Mouse (Mus musculus) testis, postnatal 10 days (tissue): Measurements from ENCODE around the gene Osbp2.
"Not testable (repeated sequence)": the region's sequence is repeated elsewhere in the genome, so short reads cannot be mapped to it uniquely, and the experiment has no call there.

ENCODE experiments used
- DNase-seq: peaks from one replicate; pipeline ENCODE4 v3.0.0; 2021; ENCODE audit warnings: low spot score

Gene Osbp2

GRCm38 (mm10) chr11:3863454-3864112 is at the start of gene Osbp2:
Gene Osbp2, minus strand, starts transcription at chr11:3863903.
- DNase-seq, result peak; percentile 79

DNA sequence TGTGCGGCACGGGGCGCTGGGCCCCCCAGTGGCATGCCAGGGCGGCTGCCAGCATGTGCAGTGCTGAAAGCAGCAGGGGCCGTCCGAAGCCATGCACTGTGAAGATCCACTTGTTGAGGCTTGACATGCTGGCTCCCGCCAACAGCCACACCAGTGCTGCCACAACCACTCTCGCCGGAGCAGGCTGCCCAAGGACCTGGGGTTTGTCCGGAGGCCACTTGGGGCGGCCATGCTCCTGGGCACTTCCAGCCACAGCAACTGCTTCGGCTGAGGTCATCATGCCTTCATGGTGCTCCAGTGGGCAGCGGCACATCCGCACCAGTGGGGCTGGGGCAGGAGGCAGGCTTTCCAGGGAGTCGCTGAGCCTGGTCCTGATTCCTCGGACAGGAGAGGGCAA is 49.2 kb upstream of the Osbp2 start:
- no peak for DNase-seq

GRCm38 (mm10) chr11:3912100-3912874 is 48.6 kb upstream of the Osbp2 start:
- no peak for DNase-seq

DNA sequence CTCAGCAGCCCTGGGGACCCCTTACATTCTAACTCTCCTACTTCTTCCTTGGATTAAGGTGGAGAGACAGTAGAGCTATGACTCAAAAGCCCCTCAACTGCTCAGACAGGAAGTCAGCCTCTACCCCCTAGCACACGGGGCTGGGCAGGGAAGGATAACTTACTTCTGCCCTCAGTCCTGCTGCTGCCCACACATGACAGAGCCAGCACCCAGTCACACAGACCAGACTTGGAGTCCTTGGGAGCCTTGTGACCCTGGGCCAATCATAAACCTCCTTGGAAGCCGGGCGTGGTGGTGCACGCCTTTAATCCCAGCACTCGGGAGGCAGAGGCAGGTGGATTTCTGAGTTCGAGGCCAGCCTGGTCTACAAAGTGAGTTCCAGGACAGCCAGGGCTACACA is 47.7 kb upstream of the Osbp2 start:
- not testable (repeated sequence) for DNase-seq

GRCm38 (mm10) chr11:3910513-3911310 is 47.0 kb upstream of the Osbp2 start:
- no peak for DNase-seq

DNA sequence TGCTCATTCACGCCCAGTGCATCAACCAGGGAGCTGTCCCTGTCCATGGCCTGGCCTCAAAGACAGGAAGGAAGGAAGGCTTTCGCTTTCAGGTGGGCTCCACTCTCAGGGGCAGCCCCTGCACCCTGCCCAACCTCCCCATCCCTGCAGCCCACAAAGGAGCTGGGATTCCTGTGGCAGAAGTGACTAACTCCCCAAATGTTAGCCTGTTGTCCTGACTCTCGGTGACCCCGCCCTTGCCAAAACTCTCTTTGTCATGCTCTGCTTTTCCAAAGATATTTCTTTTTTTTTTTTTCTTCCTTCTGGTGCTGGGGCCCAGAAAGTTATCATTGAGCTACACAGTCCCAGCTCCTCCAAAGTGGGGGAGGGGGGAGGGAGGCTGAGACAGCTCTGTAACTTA is 45.5 kb upstream of the Osbp2 start:
- DNase-seq, result no peak

GRCm38 (mm10) chr11:3905446-3905845 is 41.7 kb upstream of the Osbp2 start:
- DNase-seq, result no peak

- no peak for DNase-seq
These were observed 41.0 kb upstream of the Osbp2 start for GRCm38 (mm10) chr11:3904673-3905072.

DNA sequence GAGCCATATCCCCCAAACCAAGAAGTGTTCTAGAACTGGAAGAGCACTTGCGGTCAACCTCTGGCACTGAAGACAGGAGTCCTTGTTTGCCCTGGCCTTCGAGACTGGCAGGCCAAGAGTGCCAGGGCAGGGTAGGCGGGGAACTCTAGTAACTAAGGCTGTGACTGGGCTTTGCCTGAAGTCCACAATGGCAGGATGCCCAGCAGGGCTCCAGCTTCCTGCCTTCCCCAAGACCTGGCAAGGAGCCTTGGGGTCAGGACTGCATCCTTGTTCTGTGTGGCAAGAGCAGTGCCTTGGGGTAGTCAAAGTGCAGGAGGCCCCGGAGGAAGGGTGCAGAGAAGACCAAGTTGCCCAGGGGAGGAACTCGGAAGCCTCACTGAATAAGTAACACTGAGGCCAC is 39.3 kb upstream of the Osbp2 start:
- peak; percentile 59 for DNase-seq

- DNase-seq, result no peak
These were observed 38.8 kb upstream of the Osbp2 start for GRCm38 (mm10) chr11:3902516-3902915.

GRCm38 (mm10) chr11:3900296-3900695 is 36.6 kb upstream of the Osbp2 start:
- no peak for DNase-seq

DNA sequence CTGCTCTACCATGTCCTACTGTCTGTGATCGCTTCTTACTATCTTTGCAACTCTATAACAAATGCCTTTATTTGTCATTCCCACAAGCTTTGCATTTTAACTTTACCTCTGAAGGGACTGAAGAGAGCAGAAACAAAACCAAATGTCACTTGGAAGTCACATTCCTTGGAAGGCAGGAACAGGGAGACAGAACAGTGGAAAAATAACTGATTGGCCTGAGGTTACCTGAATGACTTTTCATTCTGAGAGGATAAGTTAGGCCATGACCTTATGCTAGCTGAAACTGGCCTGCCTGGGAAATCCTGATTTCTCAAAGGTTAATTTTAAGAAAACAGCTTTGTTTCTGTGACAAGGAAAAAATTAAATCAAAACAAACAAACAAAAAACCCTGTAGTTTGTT is 32.2 kb upstream of the Osbp2 start:
- DNase-seq, result no peak

GRCm38 (mm10) chr11:3895458-3895857 is 31.8 kb upstream of the Osbp2 start:
- no peak for DNase-seq

DNA sequence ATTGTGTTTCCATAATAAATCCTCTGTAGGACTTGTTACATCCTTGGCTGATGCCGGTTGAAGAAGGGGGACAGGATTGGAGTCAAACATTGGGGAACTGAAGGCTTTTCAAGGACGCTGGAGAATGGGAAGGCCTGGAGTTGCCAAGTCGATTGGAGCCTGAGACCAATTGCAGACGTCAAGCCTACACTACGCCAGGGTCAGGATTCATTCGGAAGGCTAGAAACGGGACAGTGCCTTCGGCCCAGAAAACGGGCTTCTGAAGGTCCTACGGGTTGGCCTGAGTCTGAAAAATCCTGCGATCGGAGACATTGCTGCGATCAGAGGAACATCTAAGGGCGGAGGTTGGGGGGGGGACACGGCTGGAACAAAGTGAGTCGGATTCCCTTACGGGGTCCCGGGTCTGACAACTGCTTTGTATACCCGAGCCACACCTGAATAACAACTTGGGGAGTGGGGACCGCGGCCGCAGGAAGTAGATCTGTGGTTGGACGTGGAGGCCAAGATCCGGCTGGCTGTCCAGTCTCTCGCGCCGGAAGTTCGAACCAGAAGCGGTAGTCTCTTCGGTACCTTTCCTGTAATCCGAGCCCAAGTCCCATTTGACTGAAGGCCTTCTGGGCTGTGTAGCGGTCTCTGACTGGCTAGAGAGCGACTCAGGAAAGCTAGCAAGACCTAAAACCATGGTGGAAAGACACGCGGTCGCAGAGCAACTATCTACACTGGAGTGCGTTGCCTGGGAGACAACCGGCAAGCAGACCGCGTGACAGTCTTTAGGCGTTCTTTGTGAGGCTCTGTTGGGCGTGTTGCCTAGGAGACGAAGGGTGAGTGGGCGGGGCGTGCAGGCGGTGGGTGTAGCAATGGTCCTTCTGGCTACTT is 30.9 kb upstream of the Osbp2 start, which contains the start of the genes 4921536K21Rik and Dusp18:
Gene 4921536K21Rik (minus strand): TSS at position 693 of the 876 bp plus-strand sequence.
Gene Dusp18 (plus strand): TSS at position 835 of the 876 bp plus-strand sequence.
- peak; percentile 95 for DNase-seq

GRCm38 (mm10) chr11:3893970-3894369 is 30.3 kb upstream of the Osbp2 start:
- no peak for DNase-seq

- DNase-seq, result no peak
These were observed 23.6 kb upstream of the Osbp2 start for GRCm38 (mm10) chr11:3887331-3887730.

DNA sequence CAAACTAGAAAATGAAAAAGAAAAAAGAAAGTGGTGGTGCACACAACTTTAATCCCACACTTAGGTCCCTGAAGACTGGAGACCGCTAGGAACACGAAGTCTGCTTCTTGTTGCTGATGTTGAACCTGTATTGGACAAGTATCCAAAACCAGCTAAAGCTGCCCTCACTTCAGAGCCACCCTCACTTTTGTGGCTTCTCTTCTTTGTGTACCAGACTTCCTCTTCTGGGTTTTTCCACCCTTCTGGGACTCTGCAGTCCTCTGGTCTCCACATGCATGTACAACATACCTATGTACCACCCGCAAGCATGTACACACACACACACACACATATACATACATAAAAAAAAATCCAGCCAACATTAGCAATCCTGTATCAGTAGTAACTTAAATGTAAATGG is 20.0 kb upstream of the Osbp2 start:
- no peak for DNase-seq

GRCm38 (mm10) chr11:3879836-3880235 is 16.1 kb upstream of the Osbp2 start:
- DNase-seq, result peak; percentile 82

DNA sequence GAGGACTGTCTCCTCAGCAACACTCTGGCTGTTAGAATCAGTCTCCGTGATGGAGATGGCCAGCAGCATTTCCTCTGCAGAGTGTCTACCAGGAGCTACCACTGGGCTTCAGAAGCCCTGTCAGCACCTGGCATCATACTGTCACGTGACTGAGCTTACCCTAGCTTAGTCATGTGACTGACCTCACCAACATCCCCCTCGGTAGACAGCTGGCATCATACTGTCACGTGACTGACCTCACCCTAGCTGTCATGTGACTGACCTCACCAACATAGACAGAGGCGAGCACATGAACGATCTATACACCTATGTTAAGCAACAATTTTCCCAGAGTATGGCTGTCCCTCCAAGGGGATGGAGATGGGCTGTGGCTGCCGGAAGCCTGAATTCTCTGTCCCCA is 15.0 kb upstream of the Osbp2 start:
- no peak for DNase-seq

DNA sequence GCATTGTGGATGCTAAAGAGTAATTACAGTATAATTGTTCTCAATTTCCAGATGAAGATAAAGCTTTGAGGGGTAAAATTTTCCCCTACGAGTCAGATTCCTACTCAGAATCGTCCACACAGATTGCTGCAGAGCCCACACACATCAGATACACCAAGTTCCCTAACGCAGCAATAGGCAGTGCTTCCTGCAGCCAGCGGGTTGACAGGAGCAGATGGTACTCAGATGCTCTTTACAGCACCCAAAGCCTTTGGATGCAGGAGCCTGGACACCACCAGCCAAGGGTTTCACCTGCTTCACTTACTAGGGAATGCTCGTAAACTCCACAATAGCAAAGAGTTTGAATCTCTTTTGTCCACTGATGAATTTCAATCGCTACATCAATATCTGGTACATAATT is 12.7 kb upstream of the Osbp2 start:
- DNase-seq, result no peak

- no peak for DNase-seq
These were observed 640 bp upstream of the Osbp2 start for GRCm38 (mm10) chr11:3864343-3864742.
